Mouse (Mus musculus) splenic B cell, adult 2 months (primary cell): ENCODE data around the gene Olfr601.
"Not testable (repeated sequence)": the region's sequence is repeated elsewhere in the genome, so short reads cannot be mapped to it uniquely, and the experiment has no call there.

Source experiments
- DNase-seq: peaks from one replicate; pipeline ENCODE4 v3.0.0-alpha.2; 2011; ENCODE audit warnings: low read depth, low spot score
- H3K27me3 ChIP-seq: 2 replicates; pipeline ENCODE4 v1.6.1; 2012; ENCODE audit warnings: mild to moderate bottlenecking, low read length, moderate library complexity, mixed read lengths; ENCODE audit not compliant: control insufficient read depth, poor library complexity, insufficient read depth, severe bottlenecking
- H3K36me3 ChIP-seq: 2 replicates; pipeline ENCODE4 v1.6.1; 2012; ENCODE audit warnings: mild to moderate bottlenecking, low read length, moderate library complexity, mixed read lengths; ENCODE audit not compliant: control insufficient read depth, poor library complexity, insufficient read depth, severe bottlenecking

Gene Olfr601

GRCm38 (mm10) chr7:103362555-103362954, at the start of gene Olfr601:
Gene Olfr601 (minus strand): TSS chr7:103362655.
- Histone ChIP-seq H3K36me3 (no peaks in the 10 kb centered on the region), H3K27me3 (no peaks in the 10 kb centered on the region)
- no peak for DNase-seq

- not testable (repeated sequence) for H3K36me3 ChIP-seq, DNase-seq, H3K27me3 ChIP-seq
These were observed 44.1 kb upstream of the Olfr601 start for GRCm38 (mm10) chr7:103406521-103407055.

GRCm38 (mm10) chr7:103398981-103399380, 36.5 kb upstream of the Olfr601 start:
- Histone ChIP-seq H3K27me3 (no peaks in the 10 kb centered on the region), H3K36me3 (no peaks in the 10 kb centered on the region)
- DNase-seq, result no peak

DNA sequence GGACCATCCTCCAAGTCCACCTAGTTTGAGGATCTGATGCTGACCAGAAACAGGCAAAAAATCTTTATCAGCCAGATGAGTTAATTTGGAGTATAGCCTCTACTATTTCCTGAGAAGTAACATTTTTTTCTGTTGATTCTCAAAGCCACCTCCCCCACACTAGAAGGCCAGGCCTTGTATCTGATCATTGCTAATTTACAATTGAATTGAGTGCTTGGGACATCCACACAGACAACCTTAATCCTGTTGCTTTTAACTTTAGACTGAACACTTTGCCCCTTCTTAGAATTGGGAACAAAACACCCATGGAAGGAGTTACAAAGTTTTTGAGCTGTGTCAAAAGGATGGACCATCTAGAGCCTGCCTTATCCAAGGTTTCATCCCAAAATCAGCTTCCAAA, 35.3 kb upstream of the Olfr601 start:
- DNase-seq, result no peak
- H3K36me3 ChIP-seq, result no peaks in the 10 kb centered on the region

DNA sequence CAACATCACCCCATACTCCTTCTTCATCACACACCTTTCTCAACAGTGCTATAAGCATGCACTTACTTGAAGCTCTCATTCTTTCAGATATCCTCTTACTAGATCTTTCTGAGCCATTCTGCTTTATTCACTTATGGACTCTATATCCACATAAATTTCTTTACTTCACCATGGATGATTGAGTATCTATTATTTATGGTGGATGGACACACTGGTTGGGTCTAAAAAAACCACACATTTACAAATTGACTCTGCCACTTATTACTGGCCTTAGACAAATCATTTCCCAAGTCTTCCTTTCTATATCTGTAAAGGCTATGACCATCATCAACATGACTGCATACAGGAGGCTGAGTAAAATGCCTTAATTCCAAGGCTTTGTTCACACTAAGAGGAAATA, 23.6 kb upstream of the Olfr601 start, which contains the start of gene Olfr603:
Gene Olfr603 (minus strand): TSS at position 101 of the 400 bp plus-strand sequence.
- Histone ChIP-seq H3K36me3 (no peaks in the 10 kb centered on the region), H3K27me3 (no peaks in the 10 kb centered on the region)
- no peak for DNase-seq

More for the DNA sequence above, 35.3 kb upstream of the Olfr601 start:
- no peaks in the 10 kb centered on the region for H3K27me3 ChIP-seq

DNA sequence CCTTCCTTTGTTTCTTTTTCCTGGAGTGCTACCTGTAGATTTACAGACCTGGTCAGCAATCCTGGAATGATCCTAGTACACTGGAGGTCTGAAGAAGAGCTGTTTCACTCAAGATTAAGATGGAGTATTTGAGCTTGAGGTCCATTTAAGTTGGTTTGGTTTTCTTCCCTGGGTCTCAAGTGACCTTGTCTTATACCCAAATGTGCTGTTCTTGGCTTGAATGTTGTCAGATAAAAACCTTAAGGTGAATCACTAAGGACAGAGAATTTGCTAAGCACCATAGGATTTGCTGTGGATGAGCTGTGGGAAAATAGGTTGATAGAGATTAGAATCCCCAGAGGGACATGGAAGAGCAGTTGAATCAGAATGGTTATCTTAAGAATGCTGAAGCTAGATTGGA, 12.9 kb downstream of the Olfr601 start, which contains the start of gene Olfr600:
Gene Olfr600 (minus strand): TSS at position 101 of the 400 bp plus-strand sequence.
- no peaks in the 10 kb centered on the region for H3K27me3 ChIP-seq
- no peak for DNase-seq
- H3K36me3 ChIP-seq, result no peaks in the 10 kb centered on the region

- Histone ChIP-seq H3K36me3 (no peaks in the 10 kb centered on the region), H3K27me3 (no peaks in the 10 kb centered on the region)
- DNase-seq, result no peak
These were observed 26.8 kb downstream of the Olfr601 start, which contains the start of gene Olfr599 for GRCm38 (mm10) chr7:103335617-103336016. Gene Olfr599 (plus strand): TSS chr7:103335917.

GRCm38 (mm10) chr7:103323268-103323667, 39.2 kb downstream of the Olfr601 start, which contains the start of gene Olfr598:
Gene Olfr598 (plus strand): TSS chr7:103323568.
- DNase-seq, result no peak
- no peaks in the 10 kb centered on the region for H3K36me3 ChIP-seq

GRCm38 (mm10) chr7:103316015-103316414, 46.4 kb downstream of the Olfr601 start, which contains the start of gene Olfr597:
Gene Olfr597 (plus strand): TSS chr7:103316315.
- not testable (repeated sequence) for DNase-seq, H3K27me3 ChIP-seq, H3K36me3 ChIP-seq

More at GRCm38 (mm10) chr7:103323268-103323667, 39.2 kb downstream of the Olfr601 start, which contains the start of gene Olfr598:
- H3K27me3 ChIP-seq, result no peaks in the 10 kb centered on the region
